Mouse (Mus musculus) megakaryocyte, embryonic 14.5 days (primary cell): ENCODE results near the gene Ick.

ENCODE experiments used
- FLI1 ChIP-seq: IDR thresholded peaks from 2 replicates; pipeline ENCODE4 v1.6.1; 2012; ENCODE audit warnings: low read length, inconsistent platforms, mixed read lengths
- GATA1 ChIP-seq: IDR thresholded peaks from 3 replicates; pipeline ENCODE4 v1.6.1; 2012; ENCODE audit warnings: mixed read lengths, low read length, inconsistent platforms, borderline replicate concordance

GRCm38 (mm10) chr9:78176831-78177230 lies 67.8 kb downstream of the Ick start:
- TF ChIP-seq GATA1: no peak
- TF ChIP-seq FLI1: no peak
